In the genomic region with DNA sequence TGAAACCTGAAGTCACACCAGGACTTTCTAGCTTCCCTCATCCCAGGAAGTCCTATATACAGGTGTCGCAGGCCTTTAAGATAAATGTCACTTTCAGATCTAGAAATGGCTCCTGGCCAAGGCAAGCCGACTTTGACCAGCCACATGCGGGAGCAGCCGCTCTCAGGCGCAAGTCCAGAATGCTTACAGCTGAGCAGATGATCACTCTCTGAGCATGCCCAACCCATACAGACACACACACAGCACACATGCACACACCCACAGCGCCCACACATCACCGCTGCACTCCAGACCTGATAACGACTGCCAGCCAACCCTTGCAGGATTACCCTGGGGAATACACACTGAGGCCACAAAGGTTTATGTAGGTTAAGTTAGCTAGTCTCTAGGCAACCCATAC, we compare ENCODE assay signal across 13 mouse cellular contexts. TPM values are rescaled to one million over a fixed set of nuclear protein-coding genes. Genes with fewer than 3 reads are reported as not detected.
DNase-seq lines count a peak whose midpoint lies in the region; ATAC-seq and TF ChIP-seq lines count a peak whose summit lies in the region.
"Had no signal": no experiment of that assay in that cellular context is flagged by ENCODE, and none has a peak within 500 bp of the region (broad histone marks: within the 10 kb centered on the region; RNA-seq: fewer than 3 reads in every experiment).

No protein-coding gene starts in this region.

- H3K4me3 ChIP-seq in heart, embryonic 15.5 days = peak overlapping the region; percentile 29
- no peak overlapping the region for H3K4me3 ChIP-seq in heart, adult 2 months
- H3K4me3 ChIP-seq: embryonic facial prominence, embryonic 15.5 days; hindbrain, embryonic 15.5 days had no signal

- H3K9ac ChIP-seq in heart, embryonic 15.5 days = 0 out of 2 replicates have a peak overlapping the region, but pooled peaks have one; percentile 6
- no peak overlapping the region for H3K9ac ChIP-seq in heart, adult 2 months (ENCODE audit: low read depth, low read length)
- H3K9ac ChIP-seq: embryonic facial prominence, embryonic 15.5 days; hindbrain, embryonic 15.5 days had no signal

- TF ChIP-seq EP300 in heart, adult 2 months (IDR thresholded peaks at IDR 0.05; ENCODE audit: insufficient read depth, low read depth, low read length) = no peak

- peaks cover 43% of the 10 kb centered on the region for H3K4me1 ChIP-seq in heart, embryonic 15.5 days (replicated peaks)
- H3K4me1 ChIP-seq in heart, adult 2 months (ENCODE audit: control insufficient read depth, insufficient read depth, low read length) = peaks cover 11% of the 10 kb centered on the region

- intact Hi-C loops in heart, adult 2 months (cut with DNase I) = no loop called here
- intact Hi-C loops in left cerebral cortex, postnatal 36 days (cut with DNase I) = no loop called here

- TF ChIP-seq CTCF in heart, adult 2 months (IDR thresholded peaks at IDR 0.05) = no peak

- TF ChIP-seq POLR2A in heart, adult 2 months (IDR thresholded peaks at IDR 0.05; ENCODE audit: insufficient read depth, low read depth, low read length) = no peak

- WGBS in heart, embryonic 15.5 days = 47% methylated on average over 8 of the region's 8 CpGs
- 35% methylated on average over 8 of the region's 8 CpGs for WGBS in heart, adult 2 months

- H3K36me3 ChIP-seq in heart, embryonic 15.5 days = peaks cover 66% of the 10 kb centered on the region
- peaks cover 11% of the 10 kb centered on the region for H3K36me3 ChIP-seq in heart, adult 2 months (ENCODE audit: control insufficient read depth, insufficient read depth, low read length)

- H3K79me2 ChIP-seq in heart, adult 2 months (replicated peaks; ENCODE audit: control insufficient read depth, insufficient read depth, low read length) = no peaks in the 10 kb centered on the region; the same call in 1 of the 2 replicates

- DNase-seq in heart, adult 2 months = no peak
- peak; percentile 41 to 61 for DNase-seq in right cerebral cortex, adult 2 months (ENCODE audit: low spot score in 2 of 2)
- no peak for DNase-seq in right cerebral cortex, postnatal 14 days
- DNase-seq in left cerebral cortex, postnatal 36 days (ENCODE audit: low spot score in 2 of 2) = peak; percentile 40 to 55
- DNase-seq in thymus, postnatal 4 days = no peak
- DNase-seq in lung, postnatal 10 days = no peak
- no peak for DNase-seq in spleen, postnatal 4 days (ENCODE audit: low spot score in 2 of 2)
- DNase-seq: thymus, postnatal 25 days had no signal

- no peaks in the 10 kb centered on the region for H3K27me3 ChIP-seq in heart, embryonic 15.5 days
- no peaks in the 10 kb centered on the region for H3K27me3 ChIP-seq in heart, adult 2 months (ENCODE audit: control insufficient read depth, insufficient read depth, low read length)
- H3K27me3 ChIP-seq: embryonic facial prominence, embryonic 15.5 days; hindbrain, embryonic 15.5 days had no signal

- no peak for ATAC-seq in heart, embryonic 15.5 days (replicated peaks; ENCODE audit: insufficient number of reproducible peaks, insufficient read depth, low FRiP score, low read depth)

- peak overlapping the region; percentile 73 for H3K4me2 ChIP-seq in heart, embryonic 15.5 days
- H3K4me2 ChIP-seq: embryonic facial prominence, embryonic 15.5 days; hindbrain, embryonic 15.5 days had no signal

- H3K27ac ChIP-seq in heart, embryonic 15.5 days = peak overlapping the region; percentile 10; the same call in 1 of the 2 replicates
- H3K27ac ChIP-seq in heart, adult 2 months = no peak overlapping the region
- H3K27ac ChIP-seq: embryonic facial prominence, embryonic 15.5 days; hindbrain, embryonic 15.5 days had no signal

- no peaks in the 10 kb centered on the region for H3K9me3 ChIP-seq in heart, embryonic 15.5 days (replicated peaks)
- H3K9me3 ChIP-seq: embryonic facial prominence, embryonic 15.5 days; hindbrain, embryonic 15.5 days had no signal

RNA-seq across cellular contexts. Expression of a gene that starts 4.0 kb away (rescaled TPM):
- 660 and 727 TPM in 2 replicates for polyA plus RNA-seq in heart, embryonic 15.5 days (2015; fragmentation: Nextera tagmentation; extraction: Ambion mirVana)
- total RNA-seq in heart, adult 2 months (2021) = 100 to 1,000 TPM; 480 to 591 TPM
- 442 and 488 TPM in 2 replicates for polyA plus RNA-seq in heart, adult 2 months (2012; rRNA removed)
- 100 to 1,000 TPM; 657 to 689 TPM for total RNA-seq in left cerebral cortex, postnatal 36 days (2021)

RNA-seq across cellular contexts. Expression of a gene that starts 24.8 kb away (rescaled TPM):
- polyA plus RNA-seq in heart, embryonic 15.5 days (2015; fragmentation: Nextera tagmentation; extraction: Ambion mirVana) = 0.31 TPM in 1 of 2 replicates, not detected in the other
- total RNA-seq in heart, adult 2 months (2021) = not detected
- not detected in 2 replicates for polyA plus RNA-seq in heart, adult 2 months (2012; rRNA removed)
- not detected for total RNA-seq in left cerebral cortex, postnatal 36 days (2021)
- polyA plus RNA-seq: embryonic facial prominence, embryonic 15.5 days; hindbrain, embryonic 15.5 days; lung, embryonic 16.5 days; neural tube, embryonic 14.5 days had no signal

RNA-seq across cellular contexts. Expression of a gene that starts 29.6 kb away (rescaled TPM):
- polyA plus RNA-seq in heart, embryonic 15.5 days (2015; fragmentation: Nextera tagmentation; extraction: Ambion mirVana) = 46.9 and 55.1 TPM in 2 replicates
- total RNA-seq in heart, adult 2 months (2021) = 10 to 100 TPM; 14.8 to 20.6 TPM
- polyA plus RNA-seq in heart, adult 2 months (2012; rRNA removed) = 18.8 and 30.0 TPM in 2 replicates
- total RNA-seq in left cerebral cortex, postnatal 36 days (2021) = 10 to 100 TPM; 20.2 to 24.1 TPM

RNA-seq across cellular contexts. Expression of a gene that starts 56.7 kb away (rescaled TPM):
- polyA plus RNA-seq in heart, embryonic 15.5 days (2015; fragmentation: Nextera tagmentation; extraction: Ambion mirVana) = 89.0 and 108 TPM in 2 replicates
- 10 to 100 TPM; 29.9 to 32.9 TPM for total RNA-seq in heart, adult 2 months (2021)
- polyA plus RNA-seq in heart, adult 2 months (2012; rRNA removed) = 19.5 and 38.6 TPM in 2 replicates
- 10 to 100 TPM; 88.9 to 89.2 TPM for total RNA-seq in left cerebral cortex, postnatal 36 days (2021)

Comparison
In these comparisons a context has a peak if more than half of its experiments do, and no peak if none do; other contexts are left out.
1. DNase-seq: peak in right cerebral cortex, adult 2 months (2 of 2) and left cerebral cortex, postnatal 36 days (2 of 2); none in heart, adult 2 months (0 of 2), right cerebral cortex, postnatal 14 days (single experiment), thymus, postnatal 4 days (single experiment), lung, postnatal 10 days (single experiment) and spleen, postnatal 4 days (0 of 2).